Mouse (Mus musculus) myocyte (in vitro differentiated cells): ENCODE measurements around the gene Pgp. TPM values are rescaled to one million over a fixed set of nuclear protein-coding genes. Genes with fewer than 3 reads are reported as not detected.

Source experiments
- H3K27me3 ChIP-seq: one replicate; pipeline ENCODE4 v1.6.1; 2011; ENCODE audit not compliant: control insufficient read depth, insufficient read depth, insufficient read length
- H3K36me3 ChIP-seq: one replicate; pipeline ENCODE4 v1.6.1; 2011; ENCODE audit not compliant: control insufficient read depth, insufficient read depth
- H3K4me2 ChIP-seq: one replicate; pipeline ENCODE4 v1.6.1; 2011; ENCODE audit warnings: low read depth, control low read depth
- H3K4me3 ChIP-seq: one replicate; pipeline ENCODE4 v1.5.1; 2011; ENCODE audit warnings: mild to moderate bottlenecking, control low read depth, moderate library complexity
- H3K79me2 ChIP-seq: one replicate; pipeline ENCODE4 v1.6.1; 2011; ENCODE audit not compliant: control insufficient read depth, insufficient read depth
- H3ac ChIP-seq: one replicate; pipeline ENCODE4 v1.6.1; 2011; ENCODE audit not compliant: control insufficient read depth, insufficient read length
- CEBPB ChIP-seq: IDR thresholded peaks from 2 replicates; pipeline ENCODE4 v1.6.1; 2011; ENCODE audit warnings: mild to moderate bottlenecking, moderate library complexity; ENCODE audit not compliant: poor library complexity, insufficient read depth, severe bottlenecking
- E2F4 ChIP-seq: IDR thresholded peaks from one replicate; pipeline ENCODE4 v1.6.1; 2011; ENCODE audit warnings: mild to moderate bottlenecking, control low read depth, moderate library complexity; ENCODE audit not compliant: insufficient read depth
- MAX ChIP-seq: IDR thresholded peaks from one replicate; pipeline ENCODE4 v1.6.1; 2011; ENCODE audit warnings: low read depth, mild to moderate bottlenecking, control low read depth
- MYOD1 ChIP-seq, 3 experiments: IDR thresholded peaks; one replicate each; pipeline ENCODE4 v1.6.1; 2011; ENCODE audit warnings: control low read depth in 2 of 3, low read depth in 2 of 3, mild to moderate bottlenecking in 2 of 3, moderate library complexity in 1 of 3; ENCODE audit not compliant: insufficient read length in 2 of 3, control insufficient read depth in 1 of 3
- MYOG ChIP-seq, 3 experiments: IDR thresholded peaks; one replicate each; pipeline ENCODE4 v1.6.1; 2011; ENCODE audit warnings: control low read depth in 2 of 3, low read depth in 2 of 3, mild to moderate bottlenecking in 2 of 3; ENCODE audit not compliant: insufficient read length in 2 of 3, control insufficient read depth in 1 of 3, insufficient read depth in 1 of 3
- POLR2A ChIP-seq: IDR thresholded peaks from one replicate; pipeline ENCODE4 v1.6.1; 2011; ENCODE audit warnings: low read depth, mild to moderate bottlenecking, control low read depth, moderate library complexity; ENCODE audit not compliant: insufficient read length
- POLR2AphosphoS2 ChIP-seq: IDR thresholded peaks from one replicate; pipeline ENCODE4 v1.6.1; 2011; ENCODE audit warnings: low read depth, control low read depth; ENCODE audit not compliant: insufficient read length
- REST ChIP-seq: IDR thresholded peaks from one replicate; pipeline ENCODE4 v1.6.1; 2011; ENCODE audit warnings: mild to moderate bottlenecking, control low read depth, moderate library complexity; ENCODE audit not compliant: insufficient read depth, insufficient read length
- SRF ChIP-seq: IDR thresholded peaks from one replicate; pipeline ENCODE4 v1.6.1; 2011; ENCODE audit warnings: low read depth; ENCODE audit not compliant: control insufficient read depth, insufficient read length
- TCF12 ChIP-seq: IDR thresholded peaks from one replicate; pipeline ENCODE4 v1.6.1; 2011; ENCODE audit warnings: mild to moderate bottlenecking, control low read depth; ENCODE audit not compliant: poor library complexity, insufficient read depth, severe bottlenecking
- TCF3 ChIP-seq: IDR thresholded peaks from one replicate; pipeline ENCODE4 v1.6.1; 2011; ENCODE audit warnings: low read depth, control low read depth; ENCODE audit not compliant: insufficient read length
- USF1 ChIP-seq: IDR thresholded peaks from one replicate; pipeline ENCODE4 v1.6.1; 2011; ENCODE audit warnings: low read depth, mild to moderate bottlenecking, control low read depth, moderate library complexity
- polyA plus RNA-seq: library from polyadenylated mRNA; unstranded; fragments of >200 nt; fragmentation: generic; extraction: Trizol; gene quantifications from one replicate; pipeline ENCODE4 v1.2.1, GENCODE M21; 2012; ENCODE audit warnings: missing spikeins

Gene Pgp
- polyA plus RNA-seq, 1 experiment: 53.7 TPM

DNA sequence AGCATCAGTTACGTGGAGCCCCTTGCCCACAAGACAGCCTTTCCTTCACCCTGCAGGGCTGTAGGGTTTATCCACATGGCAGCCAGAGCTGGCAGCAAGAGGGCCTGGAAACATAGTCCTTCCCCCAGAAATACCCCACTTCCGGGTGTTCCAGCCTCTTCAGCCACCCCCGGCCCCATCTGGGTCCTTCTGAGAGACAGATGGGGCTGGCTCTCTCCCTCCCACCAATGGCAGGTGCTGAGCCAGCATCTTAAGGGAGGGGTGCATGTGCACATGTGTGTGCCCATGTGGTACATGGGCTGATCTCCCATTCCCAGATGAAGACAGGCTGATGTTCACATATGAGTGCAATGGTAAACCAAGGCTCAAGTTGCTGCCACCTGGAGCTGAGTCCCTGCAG is 25.3 kb downstream of the Pgp start:
- Histone ChIP-seq H3ac (no peak overlapping the region), H3K79me2 (no peaks in the 10 kb centered on the region), H3K4me2 (no peak overlapping the region), H3K4me3 (no peak overlapping the region), H3K27me3 (peaks cover 35% of the 10 kb centered on the region), H3K36me3 (no peaks in the 10 kb centered on the region)
- no peak for TF ChIP-seq POLR2AphosphoS2
- TF ChIP-seq E2F4: no peak
- no peak for TF ChIP-seq MYOD1 (IDR thresholded peaks at IDR 0.05; ENCODE audit: control insufficient read depth in 1 of 3, insufficient read length in 2 of 3, low read depth in 2 of 3)
- no peak for TF ChIP-seq REST
- TF ChIP-seq TCF12: no peak

DNA sequence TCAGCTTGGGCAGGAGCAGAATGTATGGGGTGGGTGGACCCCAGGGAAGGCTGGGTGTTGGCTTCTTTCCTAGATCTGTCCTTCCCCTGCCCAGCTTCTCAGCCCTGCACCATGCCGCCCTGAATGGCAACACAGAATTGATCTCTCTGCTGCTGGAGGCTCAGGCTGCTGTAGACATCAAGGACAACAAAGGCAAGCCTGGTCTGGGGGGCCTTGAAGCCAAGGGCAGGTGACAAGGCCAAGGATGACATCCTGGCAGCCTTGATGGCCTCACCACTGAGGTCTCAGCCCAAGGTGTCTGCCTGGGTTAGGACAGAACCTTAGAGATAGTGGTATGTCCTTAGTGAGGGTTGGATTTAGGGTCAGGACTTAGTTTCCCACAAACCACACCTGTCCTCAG is 25.8 kb downstream of the Pgp start:
- TF ChIP-seq USF1 (no peak), POLR2A (no peak), E2F4 (no peak), TCF3 (no peak), POLR2AphosphoS2 (no peak), REST (no peak), SRF (no peak), TCF12 (no peak)
- H3K79me2 ChIP-seq: no peaks in the 10 kb centered on the region

DNA sequence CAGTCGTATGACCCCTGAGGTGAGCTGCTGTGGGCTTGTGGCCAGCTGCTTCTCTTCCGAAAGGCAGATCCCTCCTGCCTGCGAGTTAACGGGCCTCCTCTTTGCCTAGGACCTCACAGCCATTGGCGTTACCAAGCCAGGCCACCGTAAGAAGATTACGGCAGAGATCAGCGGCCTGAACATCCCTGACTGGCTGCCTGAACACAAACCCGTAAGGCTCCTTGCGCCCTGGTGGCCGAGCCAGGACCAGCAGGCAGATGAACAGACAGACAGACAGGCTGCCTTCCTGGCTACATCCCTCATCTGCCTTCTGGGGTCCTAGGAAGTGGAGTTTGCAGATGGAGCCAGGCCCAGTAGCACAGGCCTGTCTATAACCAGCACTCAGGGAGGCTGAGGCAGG is 32.0 kb downstream of the Pgp start:
- Histone ChIP-seq H3K36me3 (no peaks in the 10 kb centered on the region), H3K4me2 (no peak overlapping the region), H3K79me2 (no peaks in the 10 kb centered on the region), H3K27me3 (peaks cover 27% of the 10 kb centered on the region), H3ac (no peak overlapping the region), H3K4me3 (no peak overlapping the region)
- no peak for TF ChIP-seq SRF
- no peak for TF ChIP-seq TCF3
- no peak for TF ChIP-seq MYOG (IDR thresholded peaks at IDR 0.05; ENCODE audit: control insufficient read depth in 1 of 3, insufficient read depth in 1 of 3, insufficient read length in 2 of 3, low read depth in 2 of 3)
- TF ChIP-seq E2F4: no peak
- no peak for TF ChIP-seq POLR2AphosphoS2
- no peak for TF ChIP-seq MAX
- TF ChIP-seq MYOD1 (IDR thresholded peaks at IDR 0.05; ENCODE audit: control insufficient read depth in 1 of 3, insufficient read length in 2 of 3, low read depth in 2 of 3): no peak
- no peak for TF ChIP-seq REST
- no peak for TF ChIP-seq TCF12
- no peak for TF ChIP-seq POLR2A
- no peak for TF ChIP-seq CEBPB
- no peak for TF ChIP-seq USF1

More for the DNA sequence above, 25.8 kb downstream of the Pgp start:
- H3K4me3 ChIP-seq: no peak overlapping the region
- H3K36me3 ChIP-seq: no peaks in the 10 kb centered on the region
- peaks cover 41% of the 10 kb centered on the region for H3K27me3 ChIP-seq
- no peak overlapping the region for H3K4me2 ChIP-seq
- H3ac ChIP-seq: peak overlapping the region; percentile 19

DNA sequence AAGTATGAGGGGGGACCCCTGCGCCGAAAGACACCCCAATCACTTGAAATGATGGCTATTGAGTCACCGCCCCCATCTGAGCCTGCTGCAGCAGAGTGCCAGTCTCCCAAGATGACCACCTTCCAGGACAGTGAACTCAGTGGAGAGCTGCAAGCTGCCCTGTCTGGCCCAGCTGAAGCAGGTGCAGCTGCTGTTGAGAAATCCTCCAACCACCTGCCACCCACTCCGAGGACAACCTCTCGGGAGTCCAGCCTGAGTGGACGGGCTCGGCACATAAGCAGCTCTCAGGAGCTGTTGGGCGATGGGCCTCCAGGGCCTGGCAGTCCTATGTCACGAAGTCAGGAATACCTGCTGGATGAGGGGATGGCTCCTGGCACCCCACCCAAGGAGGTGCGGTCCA is 33.9 kb downstream of the Pgp start:
- Histone ChIP-seq H3K36me3 (no peaks in the 10 kb centered on the region), H3K27me3 (peaks cover 16% of the 10 kb centered on the region), H3K4me2 (no peak overlapping the region), H3ac (no peak overlapping the region), H3K4me3 (no peak overlapping the region), H3K79me2 (no peaks in the 10 kb centered on the region)
- TF ChIP-seq MYOG (IDR thresholded peaks at IDR 0.05; ENCODE audit: control insufficient read depth in 1 of 3, insufficient read depth in 1 of 3, insufficient read length in 2 of 3, low read depth in 2 of 3) (peak in 2 of 3 experiments; percentile 40 to 55), MYOD1 (IDR thresholded peaks at IDR 0.05; ENCODE audit: control insufficient read depth in 1 of 3, insufficient read length in 2 of 3, low read depth in 2 of 3) (peak in 2 of 3 experiments; percentile 43 to 70), MAX (no peak)

DNA sequence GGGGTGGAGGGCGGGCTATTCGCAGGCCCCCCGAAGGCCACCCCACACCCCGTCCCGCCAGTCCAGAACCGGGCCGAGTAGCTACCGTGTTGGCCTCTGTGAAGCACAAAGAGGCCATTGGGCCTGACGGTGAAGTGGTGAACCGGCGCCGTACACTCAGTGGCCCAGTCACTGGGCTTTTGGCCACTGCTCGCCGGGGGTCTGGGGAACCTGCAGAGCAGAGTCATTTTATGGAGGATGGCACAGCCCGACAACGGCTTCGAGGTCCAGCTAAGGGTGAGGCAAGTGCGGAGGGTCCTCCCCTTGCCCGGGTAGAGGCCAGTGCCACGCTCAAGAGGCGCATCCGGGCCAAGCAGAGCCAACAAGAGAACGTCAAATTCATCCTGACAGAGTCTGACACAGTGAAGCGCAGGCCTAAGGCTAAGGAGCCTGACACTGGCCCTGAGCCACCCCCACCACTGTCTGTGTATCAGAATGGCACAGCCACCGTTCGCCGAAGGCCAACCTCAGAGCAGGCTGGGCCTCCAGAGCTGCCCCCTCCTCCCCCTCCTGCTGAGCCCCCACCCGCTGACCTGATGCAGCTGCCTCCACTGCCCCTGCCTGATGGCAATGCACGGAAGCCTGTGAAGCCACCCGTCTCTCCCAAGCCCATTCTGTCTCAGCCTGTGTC is 35.2 kb downstream of the Pgp start:
- TF ChIP-seq POLR2AphosphoS2 (peak; percentile 6), REST (no peak)
- Histone ChIP-seq H3K79me2 (no peaks in the 10 kb centered on the region), H3K36me3 (no peaks in the 10 kb centered on the region), H3ac (no peak overlapping the region), H3K4me2 (no peak overlapping the region), H3K27me3 (peaks cover 6% of the 10 kb centered on the region), H3K4me3 (no peak overlapping the region)
